Mouse (Mus musculus) C2C12 (cell line): Measurements from ENCODE around the gene Dnah7b. TPM values are rescaled to one million over a fixed set of nuclear protein-coding genes. Genes with fewer than 3 reads are reported as not detected.
"Not testable (repeated sequence)": the region's sequence is repeated elsewhere in the genome, so short reads cannot be mapped to it uniquely, and the experiment has no call there.

ENCODE experiments used
- H3K27me3 ChIP-seq: one replicate; pipeline ENCODE4 v1.6.1; 2011; ENCODE audit not compliant: control insufficient read depth, insufficient read depth, insufficient read length
- H3K36me3 ChIP-seq: one replicate; pipeline ENCODE4 v1.6.1; 2011; ENCODE audit not compliant: control insufficient read depth, insufficient read depth
- H3K4me3 ChIP-seq: one replicate; pipeline ENCODE4 v1.5.1; 2011; ENCODE audit warnings: mild to moderate bottlenecking, control low read depth; ENCODE audit not compliant: poor library complexity, insufficient read depth, severe bottlenecking
- H3K79me2 ChIP-seq: one replicate; pipeline ENCODE4 v1.6.1; 2011; ENCODE audit not compliant: control insufficient read depth, insufficient read depth
- H3K79me3 ChIP-seq: one replicate; pipeline ENCODE4 v1.6.1; 2011; ENCODE audit warnings: low read depth, control low read depth
- H3ac ChIP-seq: one replicate; pipeline ENCODE3; 2011; ENCODE audit warnings: low read depth; ENCODE audit not compliant: control insufficient read depth, insufficient read length
- CEBPB ChIP-seq: IDR thresholded peaks from one replicate; pipeline ENCODE4 v1.6.1; 2011; ENCODE audit warnings: low read depth, mild to moderate bottlenecking, control low read depth, moderate library complexity
- CTCF ChIP-seq: IDR thresholded peaks from one replicate; pipeline ENCODE4 v1.5.1; 2011; ENCODE audit not compliant: control insufficient read depth, insufficient read depth, insufficient read length
- FOSL1 ChIP-seq: IDR thresholded peaks from one replicate; pipeline ENCODE4 v1.8.0; 2011; ENCODE audit warnings: mild to moderate bottlenecking, low read length; ENCODE audit not compliant: poor library complexity, insufficient read depth, severe bottlenecking
- MAX ChIP-seq: IDR thresholded peaks from one replicate; pipeline ENCODE4 v1.6.1; 2011; ENCODE audit warnings: mild to moderate bottlenecking, control low read depth
- MYOD1 ChIP-seq: IDR thresholded peaks from one replicate; pipeline ENCODE4 v1.6.1; 2011; ENCODE audit warnings: low read depth; ENCODE audit not compliant: control insufficient read depth, insufficient read length
- MYOG ChIP-seq: IDR thresholded peaks from one replicate; pipeline ENCODE4 v1.6.1; 2011; ENCODE audit not compliant: control insufficient read depth, insufficient read length; ENCODE audit errors: extremely low read depth
- USF1 ChIP-seq: IDR thresholded peaks from one replicate; pipeline ENCODE4 v1.6.1; 2011; ENCODE audit warnings: low read depth, mild to moderate bottlenecking, control low read depth, moderate library complexity
- polyA plus RNA-seq: library from polyadenylated mRNA; unstranded; fragments of >200 nt; fragmentation: generic; extraction: Trizol; gene quantifications from one replicate; pipeline ENCODE4 v1.2.1, GENCODE M21; 2012; ENCODE audit warnings: missing spikeins

The Dnah7b gene
- polyA plus RNA-seq, 1 experiment = not detected

GRCm38 (mm10) chr1:46077891-46078290 lies 11.8 kb downstream of the Dnah7b start:
- Histone ChIP-seq H3K4me3 (no peak overlapping the region), H3K79me3 (no peaks in the 10 kb centered on the region), H3K27me3 (no peaks in the 10 kb centered on the region), H3K79me2 (no peaks in the 10 kb centered on the region), H3ac (no peak overlapping the region), H3K36me3 (no peaks in the 10 kb centered on the region)
- TF ChIP-seq FOSL1 (no peak), MYOG (no peak), CEBPB (no peak), CTCF (no peak), MYOD1 (no peak), MAX (no peak), USF1 (no peak)

- H3ac ChIP-seq = no peak overlapping the region
- no peaks in the 10 kb centered on the region for H3K79me3 ChIP-seq
- no peaks in the 10 kb centered on the region for H3K36me3 ChIP-seq
- H3K79me2 ChIP-seq = no peaks in the 10 kb centered on the region
- TF ChIP-seq MYOD1 (no peak), FOSL1 (no peak), MAX (no peak), CEBPB (no peak), MYOG (no peak), USF1 (no peak), CTCF (no peak)
- H3K27me3 ChIP-seq = no peaks in the 10 kb centered on the region
- H3K4me3 ChIP-seq = no peak overlapping the region
Observed at GRCm38 (mm10) chr1:46100484-46100883, 34.4 kb downstream of the Dnah7b start.

GRCm38 (mm10) chr1:46112606-46113005 lies 46.5 kb downstream of the Dnah7b start:
- not testable (repeated sequence) for H3K27me3 ChIP-seq, H3K36me3 ChIP-seq, H3K4me3 ChIP-seq, H3K79me3 ChIP-seq, H3ac ChIP-seq, H3K79me2 ChIP-seq

GRCm38 (mm10) chr1:46117179-46117578 lies 51.1 kb downstream of the Dnah7b start:
- not testable (repeated sequence) for H3K79me3 ChIP-seq, H3ac ChIP-seq, H3K4me3 ChIP-seq, H3K79me2 ChIP-seq, H3K36me3 ChIP-seq, H3K27me3 ChIP-seq

- H3K36me3 ChIP-seq = no peaks in the 10 kb centered on the region
- H3K4me3 ChIP-seq = no peak overlapping the region
- no peaks in the 10 kb centered on the region for H3K79me2 ChIP-seq
- H3ac ChIP-seq = no peak overlapping the region
- no peaks in the 10 kb centered on the region for H3K27me3 ChIP-seq
- H3K79me3 ChIP-seq = no peaks in the 10 kb centered on the region
- TF ChIP-seq FOSL1 (no peak), CEBPB (no peak), MAX (no peak), CTCF (no peak), MYOG (no peak), MYOD1 (no peak), USF1 (no peak)
Observed at GRCm38 (mm10) chr1:46128058-46128457, 61.9 kb downstream of the Dnah7b start.

GRCm38 (mm10) chr1:46196835-46197234 lies 130.7 kb downstream of the Dnah7b start:
- not testable (repeated sequence) for H3K36me3 ChIP-seq, H3K4me3 ChIP-seq, H3ac ChIP-seq, H3K79me2 ChIP-seq, H3K27me3 ChIP-seq, H3K79me3 ChIP-seq

GRCm38 (mm10) chr1:46201169-46201568 lies 135.1 kb downstream of the Dnah7b start:
- not testable (repeated sequence) for H3ac ChIP-seq, H3K79me3 ChIP-seq, H3K79me2 ChIP-seq, H3K27me3 ChIP-seq, H3K4me3 ChIP-seq, H3K36me3 ChIP-seq

GRCm38 (mm10) chr1:46210014-46210588 lies 144.0 kb downstream of the Dnah7b start:
- H3K79me3 ChIP-seq, H3ac ChIP-seq, H3K36me3 ChIP-seq, H3K27me3 ChIP-seq, H3K79me2 ChIP-seq, H3K4me3 ChIP-seq: not testable (repeated sequence)

GRCm38 (mm10) chr1:46222704-46223103 lies 156.6 kb downstream of the Dnah7b start:
- H3K79me3 ChIP-seq, H3K27me3 ChIP-seq, H3K79me2 ChIP-seq, H3ac ChIP-seq, H3K36me3 ChIP-seq, H3K4me3 ChIP-seq: not testable (repeated sequence)

GRCm38 (mm10) chr1:46226136-46226535 lies 160.0 kb downstream of the Dnah7b start:
- H3K27me3 ChIP-seq, H3K4me3 ChIP-seq, H3K79me3 ChIP-seq, H3ac ChIP-seq, H3K36me3 ChIP-seq, H3K79me2 ChIP-seq: not testable (repeated sequence)
